Mouse (Mus musculus): Measurements from ENCODE around the gene Tent4a. TPM values are rescaled to one million over a fixed set of nuclear protein-coding genes. Genes with fewer than 3 reads are reported as not detected.
A peak's percentile ranks its signal among the peaks of the same experiment; 100 is the strongest.

Tent4a gene
- polyA plus RNA-seq, 1 experiment from 2014 or later = 3.1 TPM

DNA sequence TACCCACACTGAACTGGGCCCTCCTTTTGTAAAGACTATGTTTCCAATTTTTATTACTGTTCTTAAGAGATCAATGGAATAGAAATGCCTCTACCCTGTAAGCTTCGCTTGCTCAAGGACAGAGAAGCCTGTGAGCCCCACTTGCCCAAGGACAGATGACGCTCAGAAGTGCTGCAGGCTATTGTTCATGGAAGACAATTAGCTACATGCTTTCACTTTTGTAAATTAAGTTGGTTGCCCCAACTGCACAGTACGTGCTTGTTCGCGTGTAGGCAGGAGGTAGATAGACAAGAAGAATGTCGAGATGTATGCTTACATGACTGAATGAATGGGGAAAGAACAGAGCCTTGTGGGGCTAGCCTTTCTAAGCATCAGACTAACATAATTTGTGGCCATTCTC, 55.7 kb downstream of the Tent4a start:
- whole genome bisulfite sequencing = 88% methylated on average over 6 of the region's 6 CpGs
- Histone ChIP-seq H3K9ac (replicated peaks; ENCODE audit: low read depth) (no peak overlapping the region), H3K4me3 (ENCODE audit: low read depth, low read length) (no peak overlapping the region), H3K9me3 (ENCODE audit: low read length) (no peaks in the 10 kb centered on the region), H3K27ac (ENCODE audit: low read length) (no peak overlapping the region), H3K4me2 (replicated peaks; ENCODE audit: low read depth, low read length) (no peak overlapping the region), H3K4me1 (ENCODE audit: insufficient read depth, low read depth, low read length) (peaks cover 5% of the 10 kb centered on the region; the same call in 1 of the 2 replicates), H3K36me3 (ENCODE audit: insufficient read depth, low read length) (no peaks in the 10 kb centered on the region), H3K27me3 (replicated peaks; ENCODE audit: insufficient read depth, low read length) (no peaks in the 10 kb centered on the region)
- TF ChIP-seq CTCF (IDR thresholded peaks at IDR 0.05) (no peak), EP300 (IDR thresholded peaks at IDR 0.05) (no peak)
- DNase-seq (ENCODE audit: low spot score) (no peak), ATAC-seq (no peak)

- H3K27me3 ChIP-seq (replicated peaks; ENCODE audit: insufficient read depth, low read length) = no peaks in the 10 kb centered on the region
- DNase-seq (ENCODE audit: low spot score) (peak; percentile 74), ATAC-seq (peak; percentile 46; the same call in 1 of the 2 replicates)
- no peaks in the 10 kb centered on the region for H3K4me1 ChIP-seq (ENCODE audit: insufficient read depth, low read depth, low read length)
- H3K36me3 ChIP-seq (ENCODE audit: insufficient read depth, low read length) = no peaks in the 10 kb centered on the region
- whole genome bisulfite sequencing = 32% methylated on average over 17 of the region's 17 CpGs
- H3K4me3 ChIP-seq (ENCODE audit: low read depth, low read length) = peak overlapping the region; percentile 14
- H3K9me3 ChIP-seq (ENCODE audit: low read length) = no peaks in the 10 kb centered on the region
- H3K27ac ChIP-seq (ENCODE audit: low read length) = peak overlapping the region; percentile 23; the same call in 1 of the 2 replicates
- H3K4me2 ChIP-seq (replicated peaks; ENCODE audit: low read depth, low read length) = peak overlapping the region; percentile 41
- TF ChIP-seq CTCF (IDR thresholded peaks at IDR 0.05) (peak; percentile 73), EP300 (IDR thresholded peaks at IDR 0.05) (no peak)
- H3K9ac ChIP-seq (replicated peaks; ENCODE audit: low read depth) = no peak overlapping the region
These were observed 73.6 kb downstream of the Tent4a start for GRCm38 (mm10) chr13:69460635-69461465.

GRCm38 (mm10) chr13:69459657-69460458, 74.6 kb downstream of the Tent4a start:
- Histone ChIP-seq H3K4me3 (ENCODE audit: low read depth, low read length) (no peak overlapping the region), H3K4me2 (replicated peaks; ENCODE audit: low read depth, low read length) (no peak overlapping the region), H3K9ac (replicated peaks; ENCODE audit: low read depth) (no peak overlapping the region), H3K36me3 (ENCODE audit: insufficient read depth, low read length) (no peaks in the 10 kb centered on the region), H3K4me1 (ENCODE audit: insufficient read depth, low read depth, low read length) (no peaks in the 10 kb centered on the region), H3K9me3 (ENCODE audit: low read length) (no peaks in the 10 kb centered on the region), H3K27me3 (replicated peaks; ENCODE audit: insufficient read depth, low read length) (no peaks in the 10 kb centered on the region), H3K27ac (ENCODE audit: low read length) (peak overlapping the region; percentile 23; the same call in 1 of the 2 replicates)
- 10% methylated on average over 8 of the region's 8 CpGs for WGBS
- ATAC-seq = peak; percentile 66
- peak; percentile 82 for DNase-seq (ENCODE audit: low spot score)
- TF ChIP-seq CTCF (IDR thresholded peaks at IDR 0.05) (peak; percentile 86), EP300 (IDR thresholded peaks at IDR 0.05) (peak; percentile 51)

DNA sequence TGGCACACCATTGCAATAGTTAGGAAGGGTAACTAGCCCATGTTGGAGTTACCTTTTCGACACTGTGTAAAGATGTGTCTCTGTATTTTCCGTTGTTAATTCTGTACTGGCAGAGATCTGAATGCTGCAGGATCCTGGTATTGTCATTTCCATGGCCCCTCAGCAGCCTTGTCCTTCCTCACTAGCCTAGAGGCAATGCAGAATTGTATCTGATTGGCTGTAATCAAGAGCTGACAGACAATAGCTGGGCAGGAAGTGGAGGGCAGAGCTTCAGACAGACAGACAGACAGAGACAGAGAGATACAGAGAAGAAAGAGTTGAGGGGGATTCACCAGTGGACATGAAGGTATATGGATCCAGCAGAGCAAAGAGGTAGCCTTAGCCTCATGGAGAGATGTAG, 75.5 kb downstream of the Tent4a start:
- Histone ChIP-seq H3K27ac (ENCODE audit: low read length) (no peak overlapping the region), H3K36me3 (ENCODE audit: insufficient read depth, low read length) (no peaks in the 10 kb centered on the region), H3K27me3 (replicated peaks; ENCODE audit: insufficient read depth, low read length) (no peaks in the 10 kb centered on the region), H3K9me3 (ENCODE audit: low read length) (no peaks in the 10 kb centered on the region), H3K4me2 (replicated peaks; ENCODE audit: low read depth, low read length) (no peak overlapping the region), H3K4me3 (ENCODE audit: low read depth, low read length) (no peak overlapping the region), H3K4me1 (ENCODE audit: insufficient read depth, low read depth, low read length) (no peaks in the 10 kb centered on the region), H3K9ac (replicated peaks; ENCODE audit: low read depth) (no peak overlapping the region)
- TF ChIP-seq CTCF (IDR thresholded peaks at IDR 0.05) (no peak), EP300 (IDR thresholded peaks at IDR 0.05) (no peak)
- DNase-seq (ENCODE audit: low spot score) (no peak), ATAC-seq (no peak)
- WGBS = 87% methylated on average over 2 of the region's 2 CpGs

- Histone ChIP-seq H3K9me3 (ENCODE audit: low read length) (no peaks in the 10 kb centered on the region), H3K27ac (ENCODE audit: low read length) (no peak overlapping the region), H3K9ac (replicated peaks; ENCODE audit: low read depth) (no peak overlapping the region), H3K4me3 (ENCODE audit: low read depth, low read length) (no peak overlapping the region), H3K36me3 (ENCODE audit: insufficient read depth, low read length) (no peaks in the 10 kb centered on the region), H3K4me1 (ENCODE audit: insufficient read depth, low read depth, low read length) (no peaks in the 10 kb centered on the region), H3K4me2 (replicated peaks; ENCODE audit: low read depth, low read length) (no peak overlapping the region), H3K27me3 (replicated peaks; ENCODE audit: insufficient read depth, low read length) (no peaks in the 10 kb centered on the region)
- WGBS = 90% methylated on average over 6 of the region's 6 CpGs
- ATAC-seq = no peak
- no peak for DNase-seq (ENCODE audit: low spot score)
- TF ChIP-seq EP300 (IDR thresholded peaks at IDR 0.05) (no peak), CTCF (IDR thresholded peaks at IDR 0.05) (no peak)
These were observed 76.0 kb downstream of the Tent4a start for GRCm38 (mm10) chr13:69458461-69458860.

DNA sequence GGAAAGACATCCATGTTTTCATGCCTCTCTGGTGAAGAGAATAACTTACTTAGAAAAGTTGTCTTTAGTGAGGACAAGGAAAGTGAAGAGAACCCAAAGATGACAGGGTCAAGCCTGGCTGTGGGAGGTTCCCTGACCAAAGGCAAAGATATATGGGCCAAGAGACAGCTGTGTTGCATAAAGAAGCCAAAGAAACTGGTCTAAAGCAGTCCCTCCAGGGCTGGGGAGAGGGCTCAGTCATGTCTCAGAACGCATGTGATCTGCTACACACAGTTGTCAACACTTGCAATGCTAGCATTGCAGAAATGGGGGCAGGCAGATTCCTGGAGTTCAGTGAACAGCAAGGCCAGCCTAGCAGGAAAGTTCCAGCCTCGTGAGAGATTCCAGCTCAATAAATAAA, 77.3 kb downstream of the Tent4a start:
- no peaks in the 10 kb centered on the region for H3K36me3 ChIP-seq (ENCODE audit: insufficient read depth, low read length)
- peak; percentile 65 for ATAC-seq
- no peak overlapping the region; the same call in 1 of the 2 replicates for H3K27ac ChIP-seq (ENCODE audit: low read length)
- WGBS = 26% methylated on average over 2 of the region's 2 CpGs
- no peak for TF ChIP-seq CTCF (IDR thresholded peaks at IDR 0.05)
- no peak for TF ChIP-seq EP300 (IDR thresholded peaks at IDR 0.05)
- no peaks in the 10 kb centered on the region for H3K27me3 ChIP-seq (replicated peaks; ENCODE audit: insufficient read depth, low read length)
- H3K4me3 ChIP-seq (ENCODE audit: low read depth, low read length) = no peak overlapping the region
- no peak overlapping the region for H3K9ac ChIP-seq (replicated peaks; ENCODE audit: low read depth)
- no peak overlapping the region for H3K4me2 ChIP-seq (replicated peaks; ENCODE audit: low read depth, low read length)
- H3K9me3 ChIP-seq (ENCODE audit: low read length) = no peaks in the 10 kb centered on the region
- peak; percentile 40 for DNase-seq (ENCODE audit: low spot score)
- no peaks in the 10 kb centered on the region for H3K4me1 ChIP-seq (ENCODE audit: insufficient read depth, low read depth, low read length)
